Mouse (Mus musculus) limb, embryonic 15.5 days (tissue): ENCODE results near the gene Ndufa11. TPM values are rescaled to one million over a fixed set of nuclear protein-coding genes. Genes with fewer than 3 reads are reported as not detected.
A peak's percentile ranks its signal among the peaks of the same experiment; 100 is the strongest.

Experiments
- ATAC-seq: fragments of 200-750 bp; cut with Nextera tagmentation; 2 replicates; pipeline ENCODE4 v1.8.0; 2017; ENCODE audit warnings: low read depth, moderate TSS enrichment; ENCODE audit not compliant: insufficient number of reproducible peaks, low FRiP score, low TSS enrichment
- H3K27ac ChIP-seq: fragments of 300-500 bp; sonication (generic); 2 replicates; pipeline ENCODE4 v1.5.1; 2015; ENCODE audit warnings: moderate library complexity, mild to moderate bottlenecking, inconsistent platforms
- H3K27me3 ChIP-seq: fragments of 300-500 bp; sonication (generic); 2 replicates; pipeline ENCODE4 v1.6.1; 2015; ENCODE audit warnings: inconsistent platforms
- H3K36me3 ChIP-seq: fragments of 300-500 bp; sonication (generic); 2 replicates; pipeline ENCODE4 v1.6.1; 2015; ENCODE audit warnings: inconsistent platforms
- H3K4me1 ChIP-seq: fragments of 300-500 bp; sonication (generic); 2 replicates; pipeline ENCODE4 v1.6.1; 2015; ENCODE audit warnings: inconsistent platforms
- H3K4me2 ChIP-seq: fragments of 300-500 bp; sonication (generic); 2 replicates; pipeline ENCODE4 v1.6.1; 2015; ENCODE audit warnings: mild to moderate bottlenecking, inconsistent platforms
- H3K4me3 ChIP-seq: fragments of 300-500 bp; sonication (generic); 2 replicates; pipeline ENCODE4 v1.5.1; 2015; ENCODE audit warnings: mild to moderate bottlenecking, inconsistent platforms
- H3K9ac ChIP-seq: fragments of 300-500 bp; sonication (generic); 2 replicates; pipeline ENCODE4 v1.6.1; 2015; ENCODE audit warnings: inconsistent platforms
- H3K9me3 ChIP-seq: fragments of 300-500 bp; sonication (generic); 2 replicates; pipeline ENCODE4 v1.6.1; 2016; ENCODE audit warnings: inconsistent platforms
- WGBS: fragments of 180-500 bp; shearing (Covaris S2); methylation state at CpG from one replicate; pipeline ENCODE4 v1.1.7; 2015; 5-methylcytosine and 5-hydroxymethylcytosine counted together
- polyA plus RNA-seq: library from polyadenylated mRNA; unstranded; fragments of >200 nt; fragmentation: Nextera tagmentation; extraction: Ambion mirVana; gene quantifications from 2 replicates; pipeline ENCODE4 v1.2.1, GENCODE M21; 2015

The Ndufa11 gene
- polyA plus RNA-seq, 1 experiment from 2014 or later: 405 TPM

DNA sequence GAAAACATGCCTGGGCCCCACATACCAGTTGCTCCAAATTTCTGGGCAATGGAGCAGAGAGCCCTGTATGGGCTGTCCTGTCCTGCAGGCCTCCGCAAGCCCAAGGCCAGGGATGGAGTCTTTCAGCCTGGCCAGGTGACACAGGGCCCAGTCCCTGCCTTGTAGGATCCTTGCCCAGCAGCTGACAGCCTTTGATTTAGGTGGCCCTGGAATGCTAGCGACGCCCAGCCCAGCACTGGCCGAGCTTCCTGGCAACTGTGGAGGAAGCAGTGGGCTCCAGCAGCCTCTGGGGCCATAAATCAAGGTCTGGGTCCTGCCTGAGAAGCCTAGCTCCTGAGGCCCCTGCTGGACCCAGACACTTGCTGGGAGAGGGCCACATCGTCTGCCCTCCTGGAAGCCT lies 4.9 kb downstream of the Ndufa11 start:
- no peaks in the 10 kb centered on the region for H3K27me3 ChIP-seq
- H3K4me2 ChIP-seq: no peak overlapping the region
- peaks cover 72% of the 10 kb centered on the region for H3K4me1 ChIP-seq
- H3K4me3 ChIP-seq: no peak overlapping the region
- 34% methylated on average over 5 of the region's 5 CpGs for WGBS
- H3K36me3 ChIP-seq: peaks cover 26% of the 10 kb centered on the region
- H3K27ac ChIP-seq: peak overlapping the region; percentile 12
- H3K9ac ChIP-seq: no peak overlapping the region
- no peaks in the 10 kb centered on the region for H3K9me3 ChIP-seq
- ATAC-seq: no peak

DNA sequence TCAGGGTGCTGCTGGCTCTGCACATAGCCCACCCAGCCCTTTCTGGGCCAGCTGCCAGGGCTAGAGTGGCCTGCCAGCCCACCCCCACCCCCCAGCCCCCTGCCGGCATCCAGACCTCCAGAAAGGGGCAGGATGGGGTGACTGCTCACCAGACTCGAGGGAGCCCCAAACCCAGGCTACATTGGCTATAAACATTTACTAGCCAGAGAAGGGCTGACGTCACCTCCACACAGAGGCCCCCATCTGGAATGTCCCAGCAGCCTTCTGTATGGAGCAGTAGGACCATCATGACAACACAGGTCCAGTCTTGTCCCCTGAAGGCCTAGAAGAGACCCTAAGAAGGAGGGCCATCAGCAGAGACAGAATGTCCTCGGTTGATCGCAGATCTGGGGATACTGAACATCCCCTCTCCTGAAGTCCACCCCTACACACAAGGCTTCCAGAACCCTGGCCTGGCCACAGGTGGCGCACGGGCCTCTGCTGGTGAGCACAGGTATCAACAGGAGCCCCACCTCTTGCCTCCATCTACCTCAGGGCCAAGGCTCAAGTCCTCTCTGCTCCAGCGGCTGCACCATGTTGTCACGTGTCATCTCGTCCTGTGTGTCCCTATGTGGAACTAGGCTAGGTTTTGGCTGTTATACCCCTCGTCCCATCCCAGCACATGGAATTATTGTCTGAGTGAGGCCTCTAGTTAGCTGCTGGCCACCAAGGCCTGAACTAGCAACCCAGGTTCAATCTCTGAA lies 6.0 kb downstream of the Ndufa11 start:
- H3K27me3 ChIP-seq: no peaks in the 10 kb centered on the region
- H3K27ac ChIP-seq: 0 out of 2 replicates have a peak overlapping the region, but pooled peaks have one; percentile 12
- no peaks in the 10 kb centered on the region for H3K9me3 ChIP-seq
- no peak overlapping the region for H3K4me2 ChIP-seq
- ATAC-seq: 0 out of 2 replicates have a peak, but pooled peaks have one; percentile 20
- H3K4me1 ChIP-seq: peaks cover 74% of the 10 kb centered on the region
- no peak overlapping the region for H3K9ac ChIP-seq
- H3K4me3 ChIP-seq: no peak overlapping the region
- 59% methylated on average over 11 of the region's 11 CpGs for WGBS
- peaks cover 26% of the 10 kb centered on the region for H3K36me3 ChIP-seq

DNA sequence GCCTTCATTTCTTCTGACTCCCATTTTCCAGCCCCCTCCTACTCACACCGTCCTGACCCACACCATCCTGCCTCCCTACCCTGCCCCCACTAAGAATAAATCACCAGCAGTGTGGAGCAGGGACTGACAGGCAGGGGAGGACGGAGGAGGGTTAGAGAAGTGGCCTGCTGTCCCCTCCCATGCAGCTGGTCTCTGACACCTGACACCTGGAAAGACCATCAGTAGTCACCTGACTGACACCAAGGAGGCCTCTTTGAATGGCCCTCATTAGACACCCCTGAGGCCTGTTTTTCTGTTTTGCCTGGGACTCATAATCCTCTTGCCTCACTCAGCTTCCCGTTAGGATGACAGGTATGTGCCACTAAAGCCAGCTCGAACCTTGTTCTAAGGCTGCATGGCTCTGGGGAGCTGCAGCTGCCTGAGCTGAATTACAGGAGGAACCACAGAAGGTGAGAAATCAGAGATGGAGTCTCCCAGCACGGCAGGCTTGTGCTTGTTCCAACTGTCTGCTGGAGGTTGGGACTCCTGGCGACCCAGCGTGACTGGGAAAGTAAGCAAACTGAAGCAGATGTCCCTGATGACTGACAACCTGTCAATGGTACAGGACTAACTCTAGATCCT lies 9.6 kb downstream of the Ndufa11 start:
- peaks cover 13% of the 10 kb centered on the region for H3K36me3 ChIP-seq
- WGBS: 11% methylated on average over 7 of the region's 7 CpGs
- H3K27me3 ChIP-seq: no peaks in the 10 kb centered on the region
- H3K4me2 ChIP-seq: 0 out of 2 replicates have a peak overlapping the region, but pooled peaks have one; percentile 11
- H3K9me3 ChIP-seq: no peaks in the 10 kb centered on the region
- no peak overlapping the region for H3K4me3 ChIP-seq
- H3K4me1 ChIP-seq: peaks cover 51% of the 10 kb centered on the region
- ATAC-seq: no peak
- peak overlapping the region; percentile 44; the same call in 1 of the 2 replicates for H3K27ac ChIP-seq
- no peak overlapping the region for H3K9ac ChIP-seq

DNA sequence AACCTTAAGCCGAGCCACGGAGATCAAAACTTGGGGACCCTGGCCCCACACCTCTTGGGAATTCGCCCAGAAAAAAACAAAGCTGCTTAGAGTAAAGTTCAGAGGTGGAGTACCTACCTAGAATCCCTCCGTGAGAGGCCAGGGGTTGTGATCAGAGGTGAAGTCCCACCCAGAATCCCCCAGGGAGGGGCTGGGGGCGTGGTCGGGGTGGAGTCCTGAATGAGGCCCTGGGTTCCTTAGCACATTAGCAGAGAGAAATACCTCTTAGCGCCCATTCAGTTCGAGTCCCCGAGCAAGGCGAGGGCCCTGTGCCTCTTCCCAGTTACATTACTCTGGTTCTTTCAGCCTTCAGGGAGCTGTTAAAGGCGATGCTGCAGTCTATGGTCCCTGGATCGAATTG lies 10.1 kb downstream of the Ndufa11 start:
- Histone ChIP-seq H3K36me3 (peaks cover 8% of the 10 kb centered on the region), H3K9ac (no peak overlapping the region), H3K4me1 (peaks cover 46% of the 10 kb centered on the region), H3K9me3 (no peaks in the 10 kb centered on the region), H3K27me3 (no peaks in the 10 kb centered on the region), H3K4me2 (0 out of 2 replicates have a peak overlapping the region, but pooled peaks have one; percentile 11), H3K27ac (0 out of 2 replicates have a peak overlapping the region, but pooled peaks have one; percentile 44), H3K4me3 (no peak overlapping the region)
- ATAC-seq: no peak
- WGBS: 9% methylated on average over 12 of the region's 12 CpGs

DNA sequence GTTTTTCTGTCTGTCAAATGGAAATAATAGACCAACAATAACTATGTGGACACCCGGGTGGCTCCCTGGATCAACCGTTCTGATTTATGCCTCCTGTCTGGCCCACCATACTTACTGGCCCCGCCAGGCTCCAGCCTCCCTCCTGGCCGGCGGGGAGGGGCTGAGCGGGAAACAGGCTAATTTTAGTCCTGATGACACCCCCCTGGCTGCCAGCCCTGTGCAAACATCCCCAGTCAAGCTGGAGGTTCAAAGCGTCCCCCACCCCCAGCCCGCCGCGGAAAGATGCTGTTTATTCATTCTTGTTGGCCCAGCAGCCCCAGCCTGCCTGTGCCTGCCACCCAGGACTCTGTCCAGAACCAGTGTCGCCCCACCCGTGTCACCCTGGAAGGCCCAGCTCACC lies 10.6 kb downstream of the Ndufa11 start:
- no peak for ATAC-seq
- WGBS: 11% methylated on average over 12 of the region's 12 CpGs

DNA sequence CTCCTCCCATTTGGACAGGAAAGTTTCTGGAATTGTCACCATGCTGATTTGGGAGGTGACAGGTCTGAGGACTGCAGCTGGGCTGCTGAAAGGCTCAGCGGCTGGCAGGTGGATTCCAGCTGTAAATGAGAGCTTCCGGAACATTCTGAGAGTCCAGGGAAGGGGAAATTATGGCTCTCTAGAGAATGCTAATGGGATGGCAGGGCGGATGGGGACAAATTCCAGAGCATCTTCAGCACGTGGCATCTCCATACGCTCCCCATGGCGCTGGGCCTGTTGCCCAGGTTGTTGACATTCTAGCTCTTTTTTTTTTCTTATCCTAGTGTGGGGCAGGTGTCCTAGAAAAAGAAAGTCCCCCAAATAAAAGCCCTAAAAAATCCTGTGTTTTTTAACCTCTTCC lies 11.6 kb downstream of the Ndufa11 start:
- peaks cover 31% of the 10 kb centered on the region for H3K4me1 ChIP-seq
- H3K4me3 ChIP-seq: no peak overlapping the region
- ATAC-seq: no peak
- H3K27me3 ChIP-seq: no peaks in the 10 kb centered on the region
- no peak overlapping the region for H3K4me2 ChIP-seq
- H3K9me3 ChIP-seq: no peaks in the 10 kb centered on the region
- H3K36me3 ChIP-seq: no peaks in the 10 kb centered on the region
- no peak overlapping the region for H3K9ac ChIP-seq
- 24% methylated on average over 6 of the region's 6 CpGs for WGBS
- H3K27ac ChIP-seq: no peak overlapping the region

More for the DNA sequence above, 10.6 kb downstream of the Ndufa11 start:
- H3K4me3 ChIP-seq: no peak overlapping the region
- no peak overlapping the region for H3K27ac ChIP-seq
- H3K4me2 ChIP-seq: 0 out of 2 replicates have a peak overlapping the region, but pooled peaks have one; percentile 11
- peaks cover 42% of the 10 kb centered on the region for H3K4me1 ChIP-seq
- H3K9me3 ChIP-seq: no peaks in the 10 kb centered on the region
- H3K27me3 ChIP-seq: no peaks in the 10 kb centered on the region
- peaks cover 3% of the 10 kb centered on the region; the same call in 1 of the 2 replicates for H3K36me3 ChIP-seq
- no peak overlapping the region for H3K9ac ChIP-seq

DNA sequence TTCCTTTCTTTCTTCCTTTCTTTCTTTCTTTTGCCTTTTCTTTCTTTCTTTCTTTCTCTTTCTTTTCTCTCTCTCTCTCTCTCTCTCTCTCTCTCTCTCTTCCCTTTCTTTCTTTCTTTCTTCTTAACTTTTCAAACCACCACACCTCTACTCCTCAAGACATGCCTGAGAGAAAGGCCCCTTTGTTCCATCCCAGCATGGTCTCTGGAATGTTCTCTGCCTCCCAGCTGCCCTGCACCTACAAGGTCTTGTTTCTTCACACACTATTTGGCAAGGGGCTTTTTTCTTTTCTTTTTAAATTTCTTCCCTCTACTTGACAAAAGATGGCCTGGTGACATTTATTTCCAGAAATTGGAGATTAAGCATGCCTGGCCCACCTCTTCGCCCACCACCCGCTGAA lies 12.1 kb downstream of the Ndufa11 start:
- no peak overlapping the region for H3K4me2 ChIP-seq
- ATAC-seq: no peak
- peaks cover 31% of the 10 kb centered on the region for H3K4me1 ChIP-seq
- no peak overlapping the region for H3K4me3 ChIP-seq
- H3K9ac ChIP-seq: no peak overlapping the region
- H3K36me3 ChIP-seq: no peaks in the 10 kb centered on the region
- H3K27me3 ChIP-seq: no peaks in the 10 kb centered on the region
- WGBS: 72% methylated on average over 2 of the region's 2 CpGs
- H3K27ac ChIP-seq: no peak overlapping the region
- no peaks in the 10 kb centered on the region for H3K9me3 ChIP-seq

DNA sequence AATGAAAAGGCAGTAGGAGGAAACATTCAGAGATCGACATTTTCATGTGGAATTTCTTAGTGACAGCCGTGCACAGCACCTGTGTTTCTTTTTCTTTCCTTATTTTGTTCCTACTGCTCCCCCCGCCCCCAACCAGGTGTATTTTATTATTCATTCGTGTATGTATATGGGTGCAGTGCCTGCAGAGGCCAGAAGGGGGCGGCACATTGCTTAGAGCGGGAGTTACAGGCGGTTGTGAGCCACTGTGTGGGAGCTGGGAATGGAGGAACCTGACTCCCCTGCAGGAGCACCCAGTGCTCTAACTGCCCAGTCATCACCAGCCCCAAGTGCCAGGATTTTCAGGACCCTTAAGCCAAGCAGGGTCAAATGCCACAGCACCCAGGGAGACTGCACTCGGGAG lies 19.0 kb downstream of the Ndufa11 start:
- Histone ChIP-seq H3K27ac (no peak overlapping the region), H3K9ac (no peak overlapping the region), H3K36me3 (no peaks in the 10 kb centered on the region), H3K9me3 (no peaks in the 10 kb centered on the region), H3K27me3 (no peaks in the 10 kb centered on the region), H3K4me2 (no peak overlapping the region), H3K4me3 (no peak overlapping the region), H3K4me1 (no peaks in the 10 kb centered on the region)
- ATAC-seq: no peak
- WGBS: 38% methylated on average over 8 of the region's 8 CpGs

DNA sequence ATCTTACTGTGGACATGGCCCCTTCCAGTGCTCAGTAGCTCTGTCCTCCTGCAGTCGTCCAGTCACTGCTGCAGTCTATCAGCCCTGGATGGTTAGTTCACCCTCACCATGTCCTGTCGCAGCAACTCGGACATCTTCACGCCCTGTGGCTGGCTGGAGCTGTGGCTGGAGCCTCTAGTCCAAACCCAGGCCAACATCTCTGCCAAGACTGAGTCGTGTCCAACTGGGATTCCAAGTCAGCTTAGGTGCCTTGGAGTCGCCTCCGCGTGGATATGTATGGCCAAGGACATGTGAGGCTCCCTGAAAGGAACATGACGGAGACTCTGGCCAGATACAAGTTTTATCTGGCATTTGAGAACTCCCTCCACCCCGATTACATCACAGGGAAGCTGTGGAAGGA lies 20.7 kb downstream of the Ndufa11 start:
- H3K27ac ChIP-seq: no peak overlapping the region
- no peak overlapping the region for H3K9ac ChIP-seq
- H3K36me3 ChIP-seq: no peaks in the 10 kb centered on the region
- no peak overlapping the region for H3K4me3 ChIP-seq
- no peak overlapping the region for H3K4me2 ChIP-seq
- H3K4me1 ChIP-seq: no peaks in the 10 kb centered on the region
- WGBS: 78% methylated on average over 10 of the region's 10 CpGs
- no peak for ATAC-seq
- H3K9me3 ChIP-seq: no peaks in the 10 kb centered on the region
- H3K27me3 ChIP-seq: no peaks in the 10 kb centered on the region

DNA sequence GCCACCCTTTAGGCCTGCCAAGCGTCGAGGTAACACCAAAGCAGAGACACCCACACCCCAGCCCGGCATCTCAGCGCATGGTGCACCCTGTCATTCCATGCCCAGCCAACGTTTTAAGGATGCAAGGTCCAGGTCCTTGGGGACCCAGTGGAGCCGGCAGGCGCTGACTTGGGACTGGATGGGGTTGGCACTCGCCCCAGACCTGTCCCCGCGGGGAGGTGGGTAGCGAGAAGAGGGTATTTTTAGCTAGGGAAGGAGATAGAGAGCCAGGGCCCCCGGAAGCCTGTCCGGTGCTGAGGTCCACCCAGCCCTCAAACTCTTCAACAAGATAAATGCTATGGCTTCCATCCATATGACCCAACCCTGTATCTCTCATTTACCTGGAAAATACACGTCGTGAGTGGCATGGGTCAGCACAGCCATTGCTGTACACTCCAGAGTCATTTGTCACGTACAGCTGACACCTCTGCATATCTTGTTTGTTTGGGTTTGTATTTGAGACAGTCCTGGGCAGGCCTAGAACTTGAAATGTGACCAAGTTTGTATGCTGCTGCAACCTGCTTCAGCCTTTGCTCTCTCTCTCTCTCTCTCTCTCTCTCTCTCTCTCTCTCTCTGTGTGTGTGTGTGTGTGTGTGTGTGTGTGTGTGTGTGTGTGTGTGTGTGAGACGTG lies 22.7 kb downstream of the Ndufa11 start:
- 79% methylated on average over 17 of the region's 17 CpGs for WGBS
- ATAC-seq: no peak
- no peaks in the 10 kb centered on the region for H3K9me3 ChIP-seq
- H3K4me2 ChIP-seq: no peak overlapping the region
- no peaks in the 10 kb centered on the region for H3K36me3 ChIP-seq
- no peak overlapping the region for H3K9ac ChIP-seq
- no peaks in the 10 kb centered on the region for H3K27me3 ChIP-seq
- H3K4me1 ChIP-seq: no peaks in the 10 kb centered on the region
- H3K4me3 ChIP-seq: no peak overlapping the region
- H3K27ac ChIP-seq: no peak overlapping the region

DNA sequence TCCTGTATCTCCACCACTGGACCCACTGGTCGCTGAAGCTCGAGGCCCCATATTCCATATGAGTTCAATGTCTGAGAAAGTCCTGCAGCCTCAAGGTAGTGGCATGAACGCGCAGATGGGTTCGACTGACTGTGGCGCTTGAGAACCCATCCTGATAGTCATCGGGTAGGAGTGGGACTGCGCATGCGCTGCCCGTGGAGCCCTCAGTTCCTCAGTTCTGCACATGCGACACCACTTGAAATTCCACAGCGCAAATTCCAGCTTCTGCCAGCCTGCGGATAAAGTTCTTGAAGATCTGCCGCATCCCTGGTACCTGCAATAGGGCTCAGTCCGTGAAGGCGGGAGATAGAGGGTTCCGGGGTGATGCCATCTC lies 23.2 kb downstream of the Ndufa11 start:
- Histone ChIP-seq H3K4me1 (no peaks in the 10 kb centered on the region), H3K4me3 (no peak overlapping the region), H3K27me3 (no peaks in the 10 kb centered on the region), H3K36me3 (no peaks in the 10 kb centered on the region), H3K9me3 (no peaks in the 10 kb centered on the region), H3K4me2 (no peak overlapping the region), H3K27ac (no peak overlapping the region), H3K9ac (no peak overlapping the region)
- ATAC-seq: no peak
- 79% methylated on average over 17 of the region's 17 CpGs for WGBS

DNA sequence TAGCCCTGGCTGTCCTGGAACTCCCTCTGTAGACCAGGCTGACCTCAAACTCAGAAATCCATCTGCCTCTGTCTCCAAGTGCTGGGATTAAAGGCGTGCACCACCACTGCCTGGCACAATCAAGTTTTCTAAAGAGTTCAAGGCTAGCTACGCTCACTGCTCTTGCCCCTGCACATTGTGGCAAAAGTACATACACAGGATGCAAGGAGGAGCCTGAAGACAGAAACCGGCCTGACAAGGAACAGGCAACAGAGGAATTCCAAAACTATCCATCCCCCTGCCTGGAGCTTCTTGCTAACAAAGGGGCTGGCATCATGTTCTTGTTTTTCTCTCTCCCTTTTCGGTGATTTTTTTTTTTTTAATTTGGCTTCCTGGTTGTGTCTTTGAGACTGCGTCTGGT lies 26.6 kb downstream of the Ndufa11 start:
- no peaks in the 10 kb centered on the region for H3K9me3 ChIP-seq
- H3K4me3 ChIP-seq: no peak overlapping the region
- 42% methylated on average over 5 of the region's 5 CpGs for WGBS
- no peak overlapping the region for H3K9ac ChIP-seq
- ATAC-seq: no peak
- no peaks in the 10 kb centered on the region for H3K27me3 ChIP-seq
- no peaks in the 10 kb centered on the region for H3K36me3 ChIP-seq
- H3K27ac ChIP-seq: peak overlapping the region; percentile 17; the same call in 1 of the 2 replicates
- H3K4me1 ChIP-seq: no peaks in the 10 kb centered on the region
- H3K4me2 ChIP-seq: no peak overlapping the region
